Mouse (Mus musculus) ovary, adult 18-20 months (tissue): ENCODE data around the gene Zzef1.

Source experiments
- DNase-seq: peaks from one replicate; pipeline ENCODE4 v3.0.0; 2022; ENCODE audit warnings: low spot score, mixed read lengths

Gene Zzef1

DNA sequence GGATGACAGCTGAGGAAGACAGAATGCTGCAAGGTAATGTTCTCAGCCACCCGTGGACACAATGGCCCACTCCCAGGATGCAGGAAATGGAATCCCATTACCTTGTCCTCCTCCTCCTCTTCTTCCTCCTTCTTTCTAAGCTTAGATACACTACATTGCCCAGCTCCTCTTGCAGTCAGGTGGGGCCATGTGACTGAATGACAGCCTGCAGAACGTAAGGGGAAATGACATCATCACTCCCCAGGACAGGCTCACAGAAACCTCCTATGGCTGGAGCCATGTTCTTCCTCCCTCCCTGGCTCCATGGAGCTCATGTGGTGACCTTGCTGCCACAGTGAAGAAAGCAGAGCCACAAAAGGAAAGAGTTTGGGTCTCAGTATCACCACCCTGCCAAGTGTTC, 161.3 kb downstream of the Zzef1 start:
- no peak for DNase-seq

GRCm38 (mm10) chr11:72959924-72960679, 164.1 kb downstream of the Zzef1 start:
- no peak for DNase-seq

DNA sequence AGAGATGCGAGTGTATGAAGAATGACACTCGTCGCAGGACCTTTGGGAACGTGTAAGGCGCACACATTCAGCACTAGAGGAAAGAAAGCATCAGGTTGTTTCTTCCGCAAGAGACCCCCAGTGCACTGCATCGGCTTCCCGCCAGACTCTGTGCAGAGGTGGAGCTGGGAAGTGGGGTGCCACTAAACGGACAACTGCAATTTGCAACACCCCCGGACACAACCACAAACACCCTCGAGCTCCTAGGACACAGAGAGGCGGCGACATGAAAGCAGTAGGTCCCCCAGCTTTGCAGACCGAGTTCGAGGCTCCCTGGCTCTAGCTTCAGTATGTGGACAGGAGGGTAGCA, 164.7 kb downstream of the Zzef1 start:
- no peak for DNase-seq

DNA sequence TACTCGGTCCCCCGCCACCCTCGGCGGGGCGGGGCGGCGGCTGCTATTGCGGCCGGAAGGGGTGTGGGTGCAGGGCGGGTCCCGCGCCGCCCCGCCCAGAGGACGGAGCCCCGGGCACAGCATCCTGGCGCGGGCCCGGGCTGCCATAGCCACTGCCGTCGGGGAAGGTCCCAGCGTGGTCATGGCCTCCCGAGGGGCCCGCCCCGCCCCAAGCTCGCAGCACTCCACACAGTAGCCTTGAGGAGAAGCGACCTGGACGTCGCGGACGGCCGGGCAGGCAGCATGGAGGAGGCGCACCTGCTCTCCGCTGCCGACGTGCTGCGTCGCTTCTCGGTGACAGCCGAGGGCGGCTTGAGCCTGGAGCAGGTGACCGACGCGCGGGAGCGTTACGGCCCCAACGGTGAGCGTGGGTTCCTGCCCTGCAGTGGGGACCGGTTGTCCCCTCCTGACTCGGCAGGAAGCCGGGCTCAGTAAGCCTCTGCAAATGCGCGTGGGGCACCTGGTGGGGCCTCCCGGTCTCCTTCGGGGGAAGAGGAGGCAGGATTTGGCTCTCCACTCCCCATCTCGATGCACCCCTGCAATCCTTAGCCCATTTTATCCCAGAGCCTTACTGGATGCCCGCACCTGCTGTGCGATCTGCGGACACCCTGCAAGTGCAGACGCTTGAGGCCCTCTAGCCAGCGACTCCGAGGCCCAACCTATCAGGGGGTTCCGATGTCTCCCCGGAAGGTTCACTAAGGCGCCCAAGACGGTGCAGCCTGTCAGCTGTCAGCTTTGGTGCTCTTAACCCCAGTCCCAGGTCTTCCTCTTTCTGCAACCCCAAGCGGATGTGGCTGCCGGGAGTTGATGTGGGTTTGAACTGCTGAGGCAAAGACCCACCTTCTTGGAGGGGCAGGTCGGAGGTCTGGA, 165.3 kb downstream of the Zzef1 start, which contains the start of gene Atp2a3:
TSS of gene Atp2a3 (plus strand) at position 98 of the 909 bp plus-strand sequence.
- no peak for DNase-seq

GRCm38 (mm10) chr11:72962378-72962777, 166.4 kb downstream of the Zzef1 start:
- DNase-seq, result no peak

GRCm38 (mm10) chr11:72963058-72963788, 167.2 kb downstream of the Zzef1 start:
- no peak for DNase-seq

DNA sequence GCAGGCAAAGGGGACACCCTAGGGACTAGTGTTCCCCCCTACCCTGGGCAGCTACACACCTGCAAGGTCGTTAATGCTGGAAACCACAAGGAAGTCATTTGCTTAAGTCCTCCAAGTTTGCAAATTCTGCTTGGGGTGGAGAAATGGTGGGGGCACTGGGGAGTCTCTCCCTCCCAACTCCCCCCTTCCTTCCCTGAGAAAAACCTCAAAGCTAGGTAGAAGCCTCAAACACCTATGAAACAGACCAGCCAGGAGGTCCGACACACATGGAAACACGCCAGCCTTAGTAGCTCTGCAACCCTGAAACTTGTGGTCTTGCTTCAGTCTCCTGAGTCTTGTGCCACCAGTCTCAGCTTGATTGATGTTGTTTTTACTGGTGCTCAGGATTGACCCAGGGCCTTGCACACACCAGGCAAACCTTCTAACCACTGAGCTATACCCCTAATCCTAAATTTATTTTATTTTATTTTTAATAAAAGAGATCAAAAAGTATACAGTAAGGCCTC, 167.8 kb downstream of the Zzef1 start:
- DNase-seq, result no peak

GRCm38 (mm10) chr11:72974995-72975503, 179.0 kb downstream of the Zzef1 start:
- no peak for DNase-seq
